Mouse (Mus musculus) spleen, postnatal 4 days (tissue): ENCODE measurements around the gene Ubl4b.

Source experiments
- DNase-seq, 2 experiments: peaks; one replicate each; pipeline ENCODE4 v3.0.0; 2022; ENCODE audit warnings: low spot score in 2 of 2

Ubl4b gene

DNA sequence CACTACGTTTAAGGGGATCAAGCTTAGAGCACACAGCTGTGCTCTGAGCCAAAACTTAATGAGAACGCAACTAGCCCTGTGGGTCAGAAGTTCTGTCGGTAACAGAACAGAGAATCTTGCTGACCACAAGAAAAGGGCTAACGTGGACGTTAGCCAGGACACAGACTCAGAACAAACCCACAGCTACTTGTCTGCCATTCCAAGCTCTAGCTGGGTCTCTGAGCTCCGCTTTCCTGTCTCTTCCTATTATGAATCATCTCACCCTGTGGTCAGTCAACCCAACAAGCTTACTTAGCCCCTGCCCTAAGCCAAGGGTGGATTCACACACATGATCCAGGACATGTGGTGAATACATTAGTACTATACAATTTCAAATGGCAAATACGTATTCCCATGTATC, 12.9 kb upstream of the Ubl4b start:
- no peak for DNase-seq

DNA sequence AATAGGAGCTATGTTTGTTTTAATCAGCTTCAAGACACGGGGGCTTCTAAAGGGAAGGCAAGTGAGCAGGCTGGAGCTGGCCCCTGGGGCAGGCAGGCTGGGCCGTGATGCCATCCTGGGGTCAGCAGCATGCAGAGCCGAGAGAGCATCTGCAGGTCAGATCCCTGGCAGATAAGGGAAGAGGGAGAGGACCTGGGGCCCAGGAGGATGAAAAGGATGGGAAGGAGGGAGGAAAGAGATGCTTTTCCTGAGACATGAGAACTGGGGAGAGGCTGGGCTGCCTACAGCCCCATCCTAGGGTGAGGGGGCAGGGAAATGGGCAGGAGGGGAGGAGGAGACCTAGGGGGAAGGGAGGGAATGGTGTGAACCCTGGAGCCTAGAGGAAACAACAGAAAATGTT, 10.5 kb upstream of the Ubl4b start:
- no peak for DNase-seq

DNA sequence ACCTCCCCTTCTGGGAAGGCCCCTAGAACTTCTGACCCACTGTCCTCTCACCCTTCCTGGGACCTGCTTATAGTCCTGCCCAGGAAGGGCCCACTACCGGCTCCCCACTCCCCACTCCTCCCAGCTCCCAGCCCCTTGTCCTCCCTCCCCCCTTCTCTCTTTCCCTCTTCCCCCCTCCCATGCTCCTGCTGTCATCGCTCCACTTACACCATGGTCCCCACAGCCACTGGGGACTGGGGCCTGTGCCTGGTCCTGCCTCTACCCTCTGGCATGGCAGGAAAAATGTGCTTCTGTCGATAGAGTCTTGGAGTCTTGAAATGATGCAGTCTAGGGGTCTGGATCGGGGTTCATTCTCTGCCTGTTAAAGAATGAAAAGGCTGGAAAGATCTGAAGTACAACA, 9.0 kb upstream of the Ubl4b start:
- DNase-seq, result no peak

DNA sequence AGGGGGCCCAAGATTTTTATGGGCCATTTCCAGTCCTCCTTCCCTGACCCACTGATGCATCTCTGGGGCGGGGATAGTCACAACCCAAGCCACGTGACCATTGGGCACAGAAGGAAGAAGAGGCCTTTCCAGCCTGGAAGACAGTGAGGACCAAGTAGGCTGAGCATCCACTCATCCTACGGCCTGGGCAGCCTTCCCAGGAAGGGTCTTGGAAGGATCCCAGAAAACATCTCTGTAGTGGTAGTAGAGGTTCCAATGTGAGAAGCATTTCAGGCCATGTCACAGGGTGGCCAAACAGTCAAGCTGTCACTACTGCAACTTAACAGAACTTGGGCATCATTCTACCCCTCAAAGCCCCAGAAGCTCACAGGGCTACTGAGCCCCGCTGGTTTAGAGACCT, 7.7 kb upstream of the Ubl4b start:
- DNase-seq, result no peak

DNA sequence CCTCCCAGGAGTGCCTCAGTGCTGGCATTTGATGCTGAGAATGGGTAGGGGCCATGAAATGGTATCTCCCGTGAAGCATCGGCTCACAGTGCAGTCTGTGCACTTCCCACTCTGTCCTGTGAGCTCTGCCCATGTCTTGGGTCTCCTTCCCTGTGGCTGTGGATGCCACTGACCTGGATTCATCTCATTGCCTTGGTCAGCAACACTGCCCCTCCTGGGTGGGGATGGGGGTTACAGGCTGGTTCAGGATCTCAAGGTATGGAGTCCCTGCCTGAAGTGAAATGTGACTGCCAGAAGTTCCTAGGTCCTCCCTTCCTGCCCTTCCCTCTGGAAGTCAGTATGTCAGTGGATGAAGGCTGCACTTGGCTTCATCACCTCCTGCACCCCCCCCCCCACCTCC, 7.2 kb upstream of the Ubl4b start:
- no peak for DNase-seq

DNA sequence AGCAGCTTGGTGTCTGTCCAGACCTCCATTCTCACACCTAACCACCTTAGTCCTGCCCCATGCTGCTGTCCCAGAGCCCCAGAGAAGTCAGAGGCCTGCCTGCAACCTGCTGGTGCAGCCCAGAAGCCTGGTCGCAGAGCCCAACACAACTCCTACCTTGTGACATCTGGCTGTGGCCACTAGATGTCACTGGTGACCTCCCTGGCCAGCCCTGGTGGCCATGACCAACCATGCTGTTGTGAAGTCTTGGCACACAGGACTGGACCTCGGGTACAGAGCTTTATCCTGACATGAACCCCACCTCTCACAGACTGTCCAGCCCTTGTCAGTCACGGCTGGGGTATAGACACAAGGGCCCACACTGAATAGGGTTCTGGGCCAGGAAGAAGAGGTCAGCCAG, 4.3 kb upstream of the Ubl4b start:
- DNase-seq, result peak; percentile 20 to 69

DNA sequence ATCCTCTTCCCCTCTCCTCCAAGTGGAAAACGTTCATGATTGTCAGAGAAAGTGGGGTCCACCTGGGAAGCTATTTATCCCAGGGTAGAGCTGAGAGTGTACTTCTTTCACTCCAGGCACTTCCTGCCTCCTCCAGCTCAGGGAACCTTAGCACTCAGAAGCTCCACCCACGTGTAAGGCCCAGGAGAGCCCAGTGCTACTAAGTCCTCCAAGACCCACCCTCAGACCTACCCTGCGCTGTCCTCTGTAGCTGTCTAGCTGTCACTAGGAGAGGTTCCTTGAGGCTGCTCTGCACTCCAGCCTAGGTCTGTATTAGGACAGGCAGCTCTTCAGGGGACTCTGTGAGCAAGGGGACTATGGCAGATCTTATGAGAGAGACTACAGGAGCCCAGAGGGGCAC, 3.9 kb upstream of the Ubl4b start:
- no peak for DNase-seq

DNA sequence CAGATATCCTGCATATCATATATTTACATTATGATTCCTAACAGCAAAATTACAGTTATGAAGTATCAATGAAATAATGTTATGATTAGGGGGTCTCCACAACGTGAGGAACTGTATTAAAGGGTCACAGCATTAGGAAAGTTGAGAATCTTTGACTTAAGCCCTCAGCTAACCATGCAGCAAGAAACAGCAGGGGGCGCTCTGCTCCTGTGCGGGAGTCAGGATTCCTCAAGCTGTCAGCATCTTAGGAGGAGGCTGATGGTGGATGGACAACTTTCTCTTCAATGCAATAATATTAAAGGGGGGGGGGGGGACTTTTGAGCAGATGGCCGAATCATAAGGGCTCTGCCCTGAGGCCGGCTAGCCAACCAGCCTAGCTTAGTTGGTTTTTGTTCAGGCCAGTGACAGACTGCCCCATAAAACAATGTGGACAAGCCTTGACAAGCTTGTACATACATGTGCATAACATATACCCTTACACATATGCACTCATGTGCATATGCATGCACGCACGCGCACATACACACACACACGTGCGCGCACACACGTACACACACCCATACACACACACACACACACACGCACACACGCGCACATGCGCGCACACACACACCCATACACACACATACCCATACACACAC, 4.3 kb downstream of the Ubl4b start:
- DNase-seq, result peak; percentile 27 to 74

DNA sequence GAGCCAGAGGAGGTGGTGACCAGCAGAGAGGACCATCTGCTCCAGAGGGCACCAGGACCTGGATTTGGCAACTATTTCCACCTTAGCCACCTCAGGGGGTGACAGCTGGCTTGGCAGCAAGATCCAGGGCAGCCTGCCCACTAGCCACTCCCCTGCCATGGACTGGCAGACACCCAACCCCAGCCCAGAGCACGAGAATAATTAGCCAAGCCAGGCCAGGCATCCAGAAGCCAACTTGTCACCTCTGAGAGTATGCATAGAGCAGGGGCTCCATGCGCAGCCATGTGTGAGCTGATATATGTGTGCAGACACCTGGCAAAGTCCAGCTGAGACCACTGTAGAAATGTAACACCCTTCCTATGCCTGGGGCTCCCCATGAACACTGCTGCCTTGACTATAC, 7.9 kb downstream of the Ubl4b start:
- no peak for DNase-seq

DNA sequence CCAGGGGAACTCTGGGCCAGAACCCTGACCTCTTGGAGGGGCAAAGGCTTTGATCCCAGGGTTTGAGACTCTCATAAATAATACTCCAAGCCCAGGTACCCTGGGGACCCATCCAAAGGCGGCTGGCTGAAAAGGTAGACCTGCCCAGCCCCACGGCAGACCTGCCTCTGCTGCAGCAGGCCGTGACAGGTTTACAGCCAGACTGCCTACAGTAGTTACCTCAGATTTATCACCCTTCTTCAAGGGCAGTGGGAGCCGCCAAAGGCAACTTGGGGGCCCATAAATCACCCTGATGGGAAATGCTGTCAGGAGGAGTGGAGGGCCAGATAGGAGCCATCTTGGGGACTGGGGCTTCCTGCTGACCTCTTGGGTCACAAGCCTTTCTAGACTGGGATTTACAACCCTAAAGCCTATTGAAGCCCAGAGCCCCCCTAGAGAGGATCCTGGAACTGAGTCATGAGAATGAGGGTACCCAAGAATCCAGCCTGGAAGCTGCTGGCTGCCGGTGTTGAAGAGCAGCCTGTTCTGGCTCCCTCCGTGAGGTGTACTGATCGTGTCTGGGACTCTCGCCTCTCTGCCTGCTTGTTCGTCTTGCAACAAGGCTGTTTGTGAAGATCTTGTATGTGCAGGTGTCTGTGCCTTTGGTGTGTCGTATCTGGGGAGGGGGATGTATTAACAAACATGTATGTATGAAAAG, 9.0 kb downstream of the Ubl4b start:
- no peak for DNase-seq

DNA sequence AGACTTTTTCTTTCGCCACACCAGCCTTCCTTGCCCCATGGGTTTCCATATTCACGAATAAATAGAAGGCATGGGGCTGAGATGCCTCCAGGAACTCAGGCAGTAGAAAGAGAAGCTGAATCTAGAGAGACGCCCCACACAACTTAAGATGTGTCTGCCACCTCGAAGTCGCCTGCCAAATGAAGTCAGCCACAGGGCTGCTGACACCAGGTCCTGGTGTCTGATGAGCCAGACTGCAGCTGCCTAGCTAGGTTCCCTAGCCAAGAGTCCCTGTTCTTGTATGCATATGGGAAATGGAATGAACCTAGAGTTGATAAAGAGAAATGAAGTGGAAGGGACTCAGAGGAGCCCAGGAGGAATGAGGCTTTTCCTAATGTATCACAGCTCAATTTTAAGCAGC, 9.6 kb downstream of the Ubl4b start:
- no peak for DNase-seq

DNA sequence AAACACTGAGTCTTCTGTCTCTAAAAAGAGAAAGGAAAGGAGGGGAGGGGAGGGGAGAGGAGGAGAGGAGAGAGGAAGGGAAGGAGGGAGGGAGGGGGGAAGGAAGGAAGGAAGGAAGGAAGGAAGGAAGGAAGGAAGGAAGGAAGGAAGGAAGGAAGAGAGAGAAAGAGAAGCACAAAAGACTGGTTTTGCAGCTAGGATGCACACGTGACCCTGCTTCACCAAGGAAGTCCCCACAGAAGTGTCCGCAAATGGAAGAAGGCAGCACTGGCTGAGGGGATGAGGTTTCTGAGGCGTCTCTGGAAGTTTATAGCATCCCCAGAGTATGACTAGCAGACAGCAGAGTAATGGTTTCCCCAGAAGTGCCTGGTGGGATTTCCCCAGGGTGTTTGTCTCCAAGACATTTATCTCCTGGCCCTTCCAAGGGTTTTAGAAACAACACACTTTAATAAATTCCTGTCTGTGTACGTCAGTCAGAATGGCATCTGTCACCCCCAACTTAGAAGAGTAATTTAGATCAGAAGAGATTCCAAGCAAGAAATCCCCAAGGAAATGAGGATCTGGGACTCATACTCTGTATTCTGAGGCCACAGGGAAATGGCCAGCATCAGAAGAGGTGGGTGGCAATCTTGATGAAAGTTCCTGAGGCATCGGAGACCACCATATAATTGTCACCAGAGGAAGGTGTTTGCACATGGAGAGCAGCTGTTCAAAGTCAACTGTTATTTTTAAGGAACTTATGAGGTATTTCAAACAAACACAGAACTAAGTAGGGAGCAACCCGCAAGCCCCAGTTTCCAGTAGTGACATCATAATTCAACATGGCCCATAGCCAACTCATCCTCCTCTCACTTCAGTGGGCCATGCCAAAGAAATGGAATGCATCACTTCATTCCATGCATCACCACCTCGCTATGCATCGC, 11.5 kb downstream of the Ubl4b start:
- DNase-seq, result no peak

DNA sequence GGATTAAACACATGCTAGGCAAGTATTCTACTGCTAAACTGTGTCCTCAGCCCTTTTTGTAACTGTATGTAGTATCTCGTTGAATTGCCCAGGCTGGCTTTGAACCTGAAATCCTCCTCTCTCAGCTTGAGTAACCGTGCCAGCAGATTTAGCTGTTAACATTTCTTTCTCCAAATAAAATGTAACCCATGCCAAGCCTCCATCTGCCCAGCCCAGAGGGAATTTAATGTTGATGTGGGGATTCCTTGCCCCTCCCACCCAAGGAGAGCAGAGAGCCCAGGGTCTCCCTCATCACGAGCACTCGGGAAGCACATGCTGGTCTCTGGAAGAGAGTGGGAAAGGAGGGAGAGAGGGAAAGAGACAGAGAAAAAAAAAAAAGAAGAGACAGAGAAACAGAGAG, 12.3 kb downstream of the Ubl4b start:
- DNase-seq, result no peak

DNA sequence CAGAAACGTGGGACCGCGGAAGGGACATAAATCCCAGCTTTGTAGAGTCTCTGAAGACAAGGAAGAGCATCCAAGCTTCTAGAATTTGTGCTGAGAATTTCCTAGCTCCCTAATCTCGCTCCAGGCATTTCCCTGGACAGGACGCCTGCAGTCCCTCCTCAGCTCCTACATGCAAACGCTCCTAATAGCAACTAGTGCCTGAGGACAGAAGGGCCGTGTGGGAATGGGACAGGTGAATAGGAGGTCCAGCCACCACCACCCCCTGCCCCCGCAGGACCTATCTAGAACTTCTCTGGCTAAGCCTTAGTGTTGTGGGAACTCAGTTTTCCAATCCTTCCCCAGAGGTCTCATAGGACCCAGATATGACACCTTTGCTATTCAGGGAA, 17.4 kb downstream of the Ubl4b start:
- no peak for DNase-seq

DNA sequence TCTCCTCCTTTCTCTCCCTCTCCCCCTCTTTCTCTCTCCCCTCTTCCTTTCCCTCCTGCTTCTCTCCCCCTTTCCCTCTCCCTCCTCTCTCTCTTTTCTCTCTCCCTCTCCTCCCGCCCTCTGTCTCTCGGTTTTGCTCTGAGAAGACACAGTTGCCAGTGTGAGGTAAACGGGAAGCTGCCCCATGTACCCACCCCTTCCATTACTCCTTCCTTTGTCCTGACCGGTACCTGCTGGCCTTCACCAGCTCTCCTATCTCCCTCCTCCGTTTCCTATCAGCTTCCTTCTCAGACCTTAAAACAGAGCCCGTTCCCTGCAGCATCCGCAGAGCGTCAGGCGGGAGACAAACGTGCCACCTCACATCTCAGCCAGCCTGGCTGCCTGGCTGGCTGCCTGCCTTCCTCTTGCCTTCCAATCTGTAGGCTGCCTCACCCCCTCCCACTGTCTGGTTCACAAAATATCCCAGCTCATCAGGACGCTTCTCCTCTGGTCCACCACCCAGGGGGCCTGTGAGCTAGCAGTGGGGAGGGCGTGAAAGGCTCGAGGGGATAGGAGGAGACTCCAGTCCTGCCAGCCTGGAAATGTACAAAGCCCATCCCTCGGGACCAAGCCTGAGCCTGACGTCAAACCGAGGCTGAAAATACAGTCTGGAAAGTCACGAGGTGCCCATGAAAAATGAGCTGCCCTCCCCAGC, 17.9 kb downstream of the Ubl4b start:
- no peak for DNase-seq

DNA sequence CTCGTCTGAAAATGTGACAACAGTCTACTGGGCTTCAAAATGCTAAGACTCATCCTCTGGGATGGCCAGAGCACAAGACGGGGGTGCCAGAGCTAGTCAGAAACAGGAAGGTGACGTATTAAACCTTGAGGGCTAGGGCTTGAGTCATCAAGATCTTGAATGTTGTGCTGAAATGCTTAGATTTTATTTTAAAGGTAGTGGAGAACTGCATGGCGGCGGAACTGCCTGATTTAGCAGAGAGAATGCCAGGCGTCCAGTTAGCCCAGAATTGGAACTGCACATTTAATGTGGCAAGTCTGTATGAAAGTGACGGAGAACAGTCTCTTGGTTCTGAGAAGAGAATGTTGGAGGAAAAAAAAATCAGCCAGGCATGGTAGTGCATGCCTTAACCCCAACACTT, 19.9 kb downstream of the Ubl4b start:
- DNase-seq, result no peak

DNA sequence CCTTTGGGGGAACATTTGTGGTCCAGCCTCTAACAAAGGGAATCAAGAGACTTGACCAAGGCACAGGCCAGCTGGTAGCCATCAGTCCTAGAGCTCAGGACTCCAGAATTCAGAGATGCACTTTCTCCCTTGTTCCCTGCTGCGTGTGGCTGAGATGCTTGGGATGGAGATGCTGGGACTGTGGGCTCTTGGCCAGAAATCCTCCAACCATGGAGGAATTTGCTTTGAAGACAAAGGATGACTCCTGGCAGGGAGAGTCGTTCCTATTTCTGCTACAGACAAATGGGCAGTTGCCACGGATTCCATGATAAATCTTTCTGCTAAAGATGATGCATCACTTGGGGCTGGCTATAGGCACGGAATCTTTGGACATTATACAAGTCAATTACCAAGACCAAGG, 21.3 kb downstream of the Ubl4b start:
- no peak for DNase-seq

DNA sequence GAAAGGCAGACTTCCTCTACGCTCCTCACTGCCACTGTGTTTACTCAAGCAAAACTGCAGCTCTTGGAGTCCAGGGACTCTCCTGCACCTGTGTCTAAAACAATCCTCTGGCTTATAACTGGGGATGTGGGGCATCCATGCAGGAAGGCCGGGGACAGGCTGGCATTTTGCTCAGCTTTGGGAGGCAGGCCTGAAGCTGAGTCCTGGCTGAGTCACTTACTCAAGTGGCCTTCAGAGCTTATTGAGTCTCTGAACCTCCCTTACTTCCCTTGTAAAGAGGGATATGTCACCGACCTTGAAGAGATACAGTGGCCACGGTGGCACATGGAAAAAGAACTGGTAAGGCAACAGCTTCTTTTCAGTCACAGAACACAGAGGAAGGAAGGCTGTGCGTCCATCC, 24.3 kb downstream of the Ubl4b start:
- DNase-seq, result no peak

DNA sequence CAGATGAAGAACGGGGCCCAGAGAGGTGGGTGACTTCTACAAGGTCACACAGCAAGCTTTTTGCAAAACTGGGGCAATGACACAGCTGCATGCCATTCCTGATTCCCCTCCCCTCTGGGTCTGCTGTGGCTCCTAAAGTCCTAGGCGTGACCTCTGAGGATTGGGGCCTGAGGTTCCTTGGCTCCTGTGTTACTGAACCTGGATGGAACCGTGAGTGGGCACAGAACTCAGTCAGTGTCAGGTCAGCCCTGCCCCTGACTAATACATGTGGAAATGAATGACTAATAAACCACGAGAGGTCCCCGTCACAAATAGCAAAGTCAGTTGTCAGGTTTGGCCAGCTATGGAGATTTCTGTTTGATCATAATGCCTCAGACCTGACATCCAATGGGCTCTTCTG, 25.7 kb downstream of the Ubl4b start:
- no peak for DNase-seq

DNA sequence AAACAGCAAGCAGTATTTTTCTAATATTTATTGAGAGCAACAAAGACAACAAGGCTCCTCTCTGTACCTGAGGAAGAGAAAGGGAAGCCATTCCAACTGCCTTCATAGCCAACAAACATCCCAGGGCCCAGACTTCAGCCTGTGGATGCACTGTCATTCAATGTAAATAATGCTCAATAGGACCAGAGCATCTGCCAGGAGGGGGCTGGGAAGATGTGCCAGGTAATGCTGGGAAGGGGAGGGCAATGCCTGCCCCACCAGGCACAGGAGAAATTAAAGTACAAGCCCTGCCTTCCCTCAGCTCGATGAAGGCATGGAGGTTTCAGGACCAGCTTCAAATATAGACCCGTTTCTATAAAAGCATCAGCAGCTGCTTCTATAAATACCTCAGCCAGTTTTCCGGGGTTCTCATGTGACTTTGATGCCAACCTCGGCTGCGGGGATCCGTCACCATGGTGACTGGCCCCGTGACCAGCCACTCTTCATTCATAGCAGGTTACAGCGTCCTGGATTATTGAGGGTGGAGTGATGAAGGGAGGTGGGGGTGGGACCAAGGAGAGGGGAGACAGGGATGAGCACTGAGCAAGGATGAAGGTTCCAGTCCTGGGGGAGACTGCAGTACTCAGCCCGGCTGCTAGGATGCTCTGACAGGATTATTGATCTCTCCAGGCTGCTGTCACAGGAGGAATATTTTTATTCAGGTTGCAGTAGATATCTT, 26.3 kb downstream of the Ubl4b start:
- no peak for DNase-seq

DNA sequence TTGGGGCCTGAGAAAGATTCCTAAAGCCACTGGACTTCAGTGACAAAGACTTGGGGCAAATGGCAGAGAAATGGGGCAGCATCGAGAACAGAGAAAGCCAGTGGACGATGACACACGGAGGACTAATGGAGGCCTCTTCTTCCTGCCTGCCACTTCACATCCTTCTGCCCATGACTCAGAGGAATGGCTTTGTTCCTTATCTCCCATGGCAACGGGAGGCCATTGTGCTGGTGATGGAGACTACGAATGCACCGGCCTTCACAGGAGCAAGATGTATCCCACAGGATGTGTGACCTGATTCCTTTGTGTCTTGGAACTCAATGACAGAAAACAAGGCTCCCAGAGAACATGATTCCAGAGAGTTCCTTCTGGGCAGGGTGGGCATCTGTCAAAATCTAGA, 30.3 kb downstream of the Ubl4b start:
- DNase-seq, result no peak

DNA sequence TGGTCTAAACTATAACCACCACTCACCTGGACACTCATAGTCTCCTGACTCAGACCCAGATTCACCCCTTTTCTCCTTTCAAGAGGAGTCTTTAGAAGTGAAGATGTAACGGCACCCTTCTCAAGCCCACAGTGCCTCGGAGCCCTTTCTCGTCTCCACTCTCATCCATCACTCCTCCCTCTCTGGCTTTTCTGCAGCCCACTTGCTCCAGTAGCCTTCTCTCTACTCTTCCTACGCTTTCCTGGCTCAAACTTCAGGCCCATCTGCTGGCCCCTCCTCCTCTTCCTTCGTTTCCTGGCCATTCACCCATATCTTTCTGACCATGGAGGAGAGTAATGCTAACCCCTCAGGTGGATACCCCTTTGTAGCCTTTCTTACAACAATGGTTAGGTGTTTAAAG, 33.9 kb downstream of the Ubl4b start:
- DNase-seq, result no peak
